Mouse (Mus musculus) brain, embryonic 14.5 days (tissue): ENCODE measurements at regions not wholly inside any gene's neighbourhood (a gene's known extent, or its start where the extent isn't known, plus 50 kb on each side); places are given as distances from the start of the nearest gene placed in this dataset.

ENCODE experiments used
- CTCF ChIP-seq: fragments of 200-500 bp; IDR thresholded peaks from 2 replicates; pipeline ENCODE4 v1.5.1; 2012; ENCODE audit warnings: inconsistent platforms, mild to moderate bottlenecking, moderate library complexity, borderline replicate concordance; ENCODE audit not compliant: insufficient read depth, insufficient read length; ENCODE audit errors: extremely low read depth
- POLR2A ChIP-seq: fragments of 200-500 bp; IDR thresholded peaks from 2 replicates; pipeline ENCODE4 v1.6.1; 2012; ENCODE audit warnings: mild to moderate bottlenecking, inconsistent platforms, borderline replicate concordance; ENCODE audit not compliant: poor library complexity, insufficient read depth, insufficient read length, severe bottlenecking; ENCODE audit errors: extremely low read depth

DNA sequence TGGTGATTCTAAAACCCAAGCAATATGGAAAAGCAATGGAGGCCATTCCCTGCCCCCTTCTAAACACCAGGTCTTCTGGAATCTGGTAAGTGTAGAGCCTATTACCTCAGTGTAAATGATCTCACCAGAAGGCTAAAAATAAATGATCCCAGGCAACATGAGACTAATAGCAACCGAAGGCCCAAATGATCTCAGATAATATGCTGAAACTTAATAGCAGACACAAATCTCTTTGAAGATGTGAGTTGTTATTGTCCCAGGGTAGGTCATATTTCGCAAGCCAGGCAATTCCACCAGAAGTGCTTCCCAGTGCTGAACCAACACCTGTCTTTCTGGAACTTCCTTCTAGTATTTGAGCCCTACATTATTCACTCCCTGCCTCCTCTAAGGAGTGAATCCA, 178.6 kb downstream of the Lrrn1 start:
- no peak for TF ChIP-seq POLR2A
- no peak for TF ChIP-seq CTCF
